Mouse (Mus musculus): ENCODE results near the gene Irgc1.

Gene Irgc1

DNA sequence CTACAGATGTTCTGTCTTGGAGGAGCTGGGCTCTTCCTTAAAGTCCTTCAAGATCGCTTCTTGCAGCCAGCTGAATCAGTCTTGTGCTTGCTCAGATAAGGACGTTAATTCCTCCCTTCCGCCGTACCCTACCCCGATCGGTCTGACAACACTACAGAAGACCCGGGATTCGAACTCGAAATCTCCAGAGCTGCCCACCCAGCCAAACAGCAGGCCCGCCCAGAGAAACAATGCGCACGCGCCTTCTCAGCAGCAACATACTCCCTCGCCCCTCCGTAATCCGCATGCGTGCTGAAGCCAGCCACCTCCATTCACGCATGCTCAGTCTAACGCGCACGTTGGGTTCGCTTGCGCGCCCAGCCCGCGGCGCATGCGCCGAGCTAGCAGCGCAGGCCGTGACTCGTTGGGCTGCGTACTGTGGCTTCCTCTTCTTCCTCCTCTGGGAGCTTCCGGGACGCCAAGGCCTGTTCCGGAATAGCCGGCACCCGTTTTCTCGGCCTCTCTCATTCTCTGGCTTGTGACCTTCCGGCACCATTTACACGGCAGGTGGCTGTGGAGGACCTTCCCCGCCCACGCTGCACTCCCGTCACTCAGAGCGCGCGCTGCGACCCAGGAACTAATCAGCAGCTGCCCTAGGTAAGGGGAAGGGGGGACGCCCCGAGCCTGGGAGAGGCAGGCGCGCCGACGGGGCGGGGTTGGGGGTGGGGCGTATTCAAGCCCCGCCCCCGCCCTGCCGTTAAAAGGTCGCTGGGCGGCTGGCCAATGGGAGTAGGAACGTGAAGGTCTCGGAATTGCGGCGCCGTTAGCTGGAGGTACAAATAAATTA, 52.6 kb downstream of the Irgc1 start, which contains the start of gene Smg9:
Smg9 (plus strand) TSS at position 364 of the 826 bp plus-strand sequence.
- peak; percentile 99 for DNase-seq (ENCODE audit: low read depth)

DNA sequence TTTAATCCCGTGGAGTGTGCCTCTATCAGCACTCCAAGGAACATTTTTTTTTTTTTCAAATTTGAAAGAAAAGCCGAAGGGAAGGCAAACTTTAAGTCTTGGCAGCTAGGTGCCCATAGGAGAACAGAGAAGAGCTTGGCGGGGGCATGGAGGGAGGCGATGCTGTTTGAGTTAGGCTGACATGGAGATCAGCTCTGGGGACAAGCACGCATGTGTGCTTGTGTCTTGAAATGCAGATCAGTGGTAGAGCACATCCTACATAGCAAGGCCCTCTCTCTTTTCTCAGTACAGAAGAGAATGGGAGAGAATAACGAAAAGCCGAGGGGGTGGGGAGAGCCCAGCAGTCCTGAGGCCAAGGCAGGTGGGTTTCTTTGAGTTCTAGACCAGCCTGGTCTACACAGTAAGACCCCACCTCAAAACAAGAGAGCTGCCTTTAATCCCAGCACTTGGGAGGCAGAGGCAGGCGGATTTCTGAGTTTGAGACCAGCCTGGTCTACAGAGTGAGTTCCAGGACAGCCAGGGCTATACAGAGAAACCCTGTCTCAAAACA, 53.7 kb downstream of the Irgc1 start:
- DNase-seq (ENCODE audit: low read depth): no peak

DNA sequence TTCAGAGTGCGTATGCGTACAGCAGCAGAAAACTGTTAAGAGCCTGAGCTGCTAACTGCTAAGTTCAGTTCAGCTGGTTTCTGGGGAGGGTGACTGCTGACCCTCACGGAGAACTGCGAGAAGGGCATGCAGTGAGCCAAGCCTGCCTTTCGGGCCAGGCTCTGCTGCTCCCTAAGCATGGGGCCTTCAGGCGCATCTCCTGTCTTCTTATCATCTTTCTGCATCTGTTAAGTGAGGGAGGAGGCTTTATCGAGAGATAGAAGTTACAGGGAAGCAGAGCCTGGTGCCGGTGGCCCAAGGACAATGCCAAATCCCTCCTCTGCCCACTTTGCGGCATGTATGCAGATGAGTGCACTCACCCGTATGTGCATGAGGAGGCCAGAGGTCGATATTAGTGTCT, 55.3 kb downstream of the Irgc1 start:
- DNase-seq (ENCODE audit: low read depth): no peak

DNA sequence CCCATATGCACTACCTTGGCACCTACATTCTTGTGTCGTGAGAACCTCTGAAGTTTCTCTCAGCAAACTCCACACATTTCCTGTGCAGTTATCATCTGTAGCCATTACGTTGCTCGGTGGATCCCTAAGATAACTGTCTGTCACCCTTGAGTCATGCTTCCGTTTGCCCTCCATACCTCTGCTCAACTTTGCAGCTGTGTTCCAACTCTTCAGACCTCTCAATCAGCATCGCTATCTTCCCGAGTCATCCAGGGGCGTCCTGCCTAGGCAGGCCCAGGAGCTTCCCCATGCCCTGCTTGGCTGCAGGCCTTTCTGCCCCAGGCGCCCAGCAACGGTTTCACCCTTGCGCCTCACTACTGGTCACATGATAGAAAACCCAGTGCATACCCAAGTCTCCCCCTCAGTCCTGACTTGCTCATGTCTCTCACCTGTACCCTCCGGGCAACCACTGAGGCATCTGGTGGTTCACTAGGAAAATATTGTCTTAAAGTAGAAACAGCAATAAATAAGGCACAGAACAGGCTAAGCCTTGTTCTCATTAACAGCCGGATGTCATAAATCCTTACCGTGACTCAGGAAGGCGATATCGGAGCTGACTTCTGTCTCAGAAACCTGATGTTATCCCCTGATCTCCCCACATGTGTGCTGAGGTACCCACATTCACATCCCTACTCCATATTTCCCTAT, 57.5 kb downstream of the Irgc1 start:
- DNase-seq (ENCODE audit: low read depth): peak; percentile 65

DNA sequence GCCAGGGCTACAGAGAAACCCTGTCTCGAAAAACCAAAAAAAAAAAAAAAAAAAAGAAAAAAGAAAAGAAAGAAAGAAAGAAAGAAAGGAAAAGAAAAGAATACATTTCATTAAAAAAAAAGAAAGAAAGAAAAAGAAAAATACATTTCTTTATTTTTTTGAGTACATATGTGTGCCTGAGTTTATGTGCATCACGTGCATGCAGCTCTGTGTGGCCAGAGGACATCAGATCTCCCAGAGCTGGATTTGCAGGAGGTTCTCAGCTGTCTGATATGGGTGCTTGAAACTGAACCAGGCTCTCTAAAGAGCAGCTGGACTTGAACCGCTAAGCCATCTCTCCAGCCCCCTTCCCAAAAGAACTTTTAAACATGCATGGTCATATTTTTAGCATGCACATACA, 58.0 kb downstream of the Irgc1 start:
- DNase-seq (ENCODE audit: low read depth): no peak

DNA sequence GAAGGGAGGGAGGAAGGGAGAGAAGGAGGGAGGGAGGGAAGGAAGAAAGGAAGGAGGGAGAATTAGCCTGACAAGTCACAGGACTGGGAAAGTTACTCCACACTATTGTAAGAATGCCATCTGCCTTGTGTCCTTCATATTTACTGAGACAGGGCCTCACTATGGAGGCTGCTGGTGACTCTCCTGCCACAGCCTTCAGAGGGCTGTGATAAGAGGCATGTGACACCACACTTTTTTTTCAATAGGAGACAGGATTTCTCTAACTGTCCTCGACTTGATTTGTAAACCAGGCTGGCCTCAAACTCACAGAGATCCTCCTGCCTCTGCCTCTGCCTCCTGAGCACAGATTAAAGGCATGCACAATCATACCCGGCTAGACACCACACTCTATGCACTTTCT, 60.4 kb downstream of the Irgc1 start:
- no peak for DNase-seq (ENCODE audit: low read depth)

DNA sequence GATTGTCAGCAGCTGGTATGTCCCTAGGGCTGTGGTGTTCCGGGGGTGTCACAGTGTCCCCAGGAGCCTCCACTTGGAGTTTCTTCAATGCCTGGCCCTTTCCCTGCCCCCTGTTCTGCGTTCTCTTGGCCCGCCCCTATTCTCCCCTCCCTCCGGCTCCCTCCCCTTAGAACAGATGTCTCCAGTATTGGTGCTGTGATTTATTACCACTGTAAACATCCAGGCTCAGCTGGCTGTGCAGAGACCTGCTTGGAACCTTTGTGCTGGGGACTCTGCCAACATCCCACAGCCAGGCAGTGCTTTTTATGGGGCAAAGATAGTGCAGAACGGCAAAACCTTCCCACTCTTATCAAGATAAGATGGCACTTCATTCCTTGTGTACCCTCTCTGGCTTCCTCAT, 61.0 kb downstream of the Irgc1 start:
- no peak for DNase-seq (ENCODE audit: low read depth)

DNA sequence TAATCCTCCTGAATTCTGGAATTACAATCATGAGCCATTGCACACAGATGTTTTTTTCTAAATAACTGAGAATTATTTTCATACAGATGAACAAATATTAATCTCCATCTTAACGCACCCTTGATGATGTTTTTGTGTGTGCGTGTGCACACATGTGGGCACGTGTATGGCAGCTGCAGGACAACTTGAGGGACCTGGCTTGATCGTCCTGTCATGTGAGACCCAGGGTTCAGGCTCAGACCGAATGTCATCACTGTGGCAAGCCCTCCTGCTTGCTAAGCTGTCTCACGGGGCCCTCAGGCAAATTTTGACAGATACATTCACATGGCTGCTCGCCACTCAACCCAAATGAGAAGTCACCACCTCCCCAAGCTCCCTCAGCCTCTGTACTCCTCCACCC, 61.6 kb downstream of the Irgc1 start:
- no peak for DNase-seq (ENCODE audit: low read depth)

DNA sequence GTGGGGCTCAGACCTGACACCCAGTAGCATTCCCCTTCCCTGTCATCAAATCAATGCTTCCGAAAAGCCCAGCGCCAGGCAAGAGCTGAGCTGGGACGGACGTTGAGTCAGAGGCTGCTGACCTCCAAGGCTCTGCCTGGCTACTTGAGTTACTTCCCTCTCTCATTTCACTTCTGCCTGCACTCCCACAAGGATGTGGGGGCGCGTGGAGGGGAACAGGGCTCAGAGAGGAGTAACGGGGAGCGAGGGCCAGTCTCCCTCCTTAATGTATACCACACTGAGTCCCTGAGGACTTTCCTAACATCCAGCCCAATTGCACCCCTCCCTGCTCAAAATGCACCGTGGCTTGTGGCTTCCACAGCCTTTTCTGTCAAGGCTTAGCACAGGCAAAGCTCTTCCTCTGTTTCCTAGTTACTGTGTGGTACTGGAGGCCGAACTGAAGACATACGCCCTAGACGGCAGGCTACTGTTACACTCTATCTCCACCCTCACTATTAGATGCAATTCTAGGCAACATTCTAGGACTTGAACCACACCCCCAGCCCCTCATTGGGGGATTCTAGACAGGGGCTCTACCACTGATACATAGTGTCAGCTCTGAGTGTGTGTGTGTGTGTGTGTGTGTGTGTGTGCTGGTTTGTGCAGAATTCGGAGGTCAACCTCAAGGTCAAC, 62.4 kb downstream of the Irgc1 start:
- no peak for DNase-seq (ENCODE audit: low read depth)

DNA sequence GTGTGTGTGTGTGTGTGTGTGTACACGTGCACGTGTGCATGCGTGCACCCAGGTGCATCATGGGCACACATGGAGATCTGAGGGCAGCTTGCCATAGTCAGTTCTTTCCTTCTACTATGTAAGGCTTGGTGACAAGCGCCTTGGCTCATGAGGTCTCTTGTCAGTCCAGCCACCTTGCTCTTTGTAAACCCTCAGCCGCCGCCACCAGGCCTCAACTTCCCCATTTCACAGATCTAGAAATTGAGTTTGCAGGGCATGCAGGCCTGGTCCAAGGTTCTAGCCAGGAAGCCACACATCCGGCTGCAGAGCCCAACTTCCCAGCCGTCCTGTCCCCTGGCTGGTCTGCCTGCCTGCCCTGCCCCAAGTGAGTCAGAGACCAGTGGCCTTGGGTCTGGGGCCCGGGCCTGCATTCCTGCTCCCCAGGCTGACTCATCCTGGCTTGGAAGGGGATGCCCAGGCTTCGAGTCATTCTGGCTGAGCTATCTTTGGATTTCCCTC, 65.0 kb downstream of the Irgc1 start:
- DNase-seq (ENCODE audit: low read depth): no peak

DNA sequence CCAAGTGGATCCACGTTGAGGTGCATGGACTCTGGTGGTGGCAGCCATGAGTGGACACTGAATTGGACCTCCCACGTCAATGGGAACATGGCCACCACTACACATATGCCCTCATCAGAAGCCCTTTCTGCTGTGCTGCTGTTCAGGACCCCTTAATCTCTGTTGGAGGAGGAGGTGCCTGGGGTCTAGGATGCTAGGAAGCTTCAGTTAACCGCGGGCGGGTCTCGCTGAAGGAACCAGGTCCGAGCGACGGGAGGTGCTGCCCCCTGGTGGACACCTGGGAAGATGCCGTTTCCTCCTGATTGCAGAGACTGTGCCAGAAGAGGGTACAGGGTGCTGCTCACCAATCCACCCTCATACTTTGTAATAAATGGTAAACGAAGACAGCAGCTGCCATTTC, 67.3 kb downstream of the Irgc1 start:
- peak; percentile 89 for DNase-seq (ENCODE audit: low read depth)

DNA sequence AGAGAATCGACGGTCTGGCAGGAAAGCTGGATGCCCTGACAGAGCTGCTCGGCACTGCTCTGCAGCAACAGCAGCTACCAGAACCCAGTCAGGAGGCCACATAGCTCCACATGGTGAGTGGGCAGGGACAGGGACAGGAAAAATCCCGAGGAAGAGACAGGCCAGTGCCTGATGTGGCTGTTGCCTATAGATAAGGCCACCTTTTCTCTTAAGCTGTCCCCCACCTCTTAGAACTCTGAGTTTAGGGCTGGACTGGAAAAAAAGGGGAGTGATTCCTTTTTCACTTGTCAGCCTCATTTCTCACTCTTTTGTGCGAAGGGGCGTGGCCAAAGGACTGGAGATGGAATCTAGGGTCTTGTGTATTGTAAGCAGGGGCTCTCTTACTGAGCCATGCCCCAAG, 68.0 kb downstream of the Irgc1 start:
- no peak for DNase-seq (ENCODE audit: low read depth)

DNA sequence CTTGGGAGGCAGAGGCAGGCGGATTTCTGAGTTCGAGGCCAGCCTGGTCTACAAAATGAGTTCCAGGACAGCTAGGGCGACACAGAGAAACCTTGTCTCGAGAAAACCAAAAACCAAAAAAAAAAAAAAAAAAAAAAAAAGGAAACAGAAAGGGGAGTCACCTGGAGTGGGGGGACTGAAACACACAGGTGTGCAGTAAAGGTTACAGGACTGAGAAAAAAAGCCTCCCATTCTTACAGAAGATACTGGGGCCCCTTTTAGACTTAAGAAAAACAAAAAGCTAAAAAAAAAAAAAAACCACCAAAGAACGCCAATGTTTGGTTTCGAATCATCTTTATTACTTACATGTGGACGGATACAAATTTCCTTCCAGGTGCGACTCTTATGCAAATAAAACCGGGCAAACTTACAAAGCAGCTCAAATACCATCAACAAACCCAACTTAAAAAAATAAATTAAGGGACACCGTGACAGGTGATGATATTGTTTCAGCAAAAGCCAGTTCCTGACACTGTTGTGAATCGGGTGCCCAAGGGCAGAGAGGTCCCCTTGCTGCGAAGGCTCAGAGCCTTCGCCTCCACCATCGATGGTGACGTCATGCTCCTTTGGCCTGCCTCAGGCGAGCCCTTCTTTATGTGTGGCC, 69.2 kb downstream of the Irgc1 start:
- DNase-seq (ENCODE audit: low read depth): no peak

All from naive thymus-derived CD4-positive, alpha-beta T cell, adult 2 months (primary cell).